Mouse (Mus musculus) gastrocnemius, adult 8-10 months (tissue): ENCODE results near the gene Galnt6. TPM values are rescaled to one million over a fixed set of nuclear protein-coding genes. Genes with fewer than 3 reads are reported as not detected.

Experiments
- DNase-seq, 2 experiments: peaks; one replicate each; pipeline ENCODE4 v3.0.0; 2022; ENCODE audit warnings: low spot score in 2 of 2
- total RNA-seq, 4 experiments: library from RNA; stranded (reverse); gene quantifications; 2 replicates each; pipeline ENCODE4 v1.2.4; 2022

The Galnt6 gene
- total RNA-seq, 4 experiments from 2014 or later, result 0.07 TPM; not detected in 3

DNA sequence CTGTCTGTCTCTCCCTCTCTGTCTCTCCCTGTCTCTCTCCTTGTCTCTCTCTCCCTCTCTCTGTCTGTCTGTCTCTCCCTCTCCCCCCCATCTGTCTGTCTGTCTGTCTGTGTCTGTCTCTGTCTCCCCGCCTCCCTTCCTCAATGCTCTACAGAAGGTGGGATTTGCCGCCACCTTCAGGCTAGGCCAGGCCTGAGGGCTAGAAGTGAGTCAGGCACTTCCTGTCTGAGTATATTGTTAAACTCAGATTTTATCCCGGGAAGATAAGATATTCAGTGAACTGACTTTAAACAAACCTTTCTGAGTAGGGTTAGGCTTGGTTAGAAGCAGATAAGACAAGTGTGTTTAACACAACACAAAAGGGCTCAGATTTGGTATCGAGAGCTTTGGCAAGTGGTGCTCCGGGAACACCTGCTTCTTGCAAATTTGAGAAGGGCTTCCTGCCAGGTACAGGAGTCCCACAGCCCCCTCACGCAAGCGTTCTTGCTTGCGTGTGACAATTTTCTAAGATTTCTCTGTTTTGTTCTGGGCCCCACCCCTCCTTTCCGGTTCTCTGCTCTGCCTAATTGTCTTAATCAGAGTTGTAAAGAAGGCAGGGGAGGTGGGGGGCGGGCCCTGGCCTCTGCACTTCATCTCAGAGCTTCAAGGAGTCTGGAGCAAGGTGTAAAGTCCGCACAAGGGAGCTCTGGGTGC lies 25.8 kb upstream of the Galnt6 start:
- no peak for DNase-seq

DNA sequence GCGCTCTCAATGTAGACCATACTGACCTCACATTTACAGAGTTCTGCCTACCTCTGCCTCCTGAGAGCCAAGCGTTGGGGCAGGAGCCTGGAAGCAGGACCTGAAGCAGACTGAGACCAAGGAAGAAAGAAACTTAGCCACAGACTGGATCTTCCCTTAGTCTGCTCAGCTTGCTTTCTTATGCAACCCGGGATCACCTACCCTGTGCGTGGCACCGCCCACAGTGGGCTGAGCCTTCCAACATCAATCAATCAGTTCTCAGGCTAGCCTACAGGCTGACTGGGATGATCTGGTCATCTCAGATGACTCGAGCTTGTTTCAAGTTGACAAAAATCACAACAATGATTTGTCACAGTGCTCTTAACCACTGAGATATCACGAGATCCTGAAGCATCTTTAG lies 24.9 kb upstream of the Galnt6 start:
- no peak for DNase-seq

DNA sequence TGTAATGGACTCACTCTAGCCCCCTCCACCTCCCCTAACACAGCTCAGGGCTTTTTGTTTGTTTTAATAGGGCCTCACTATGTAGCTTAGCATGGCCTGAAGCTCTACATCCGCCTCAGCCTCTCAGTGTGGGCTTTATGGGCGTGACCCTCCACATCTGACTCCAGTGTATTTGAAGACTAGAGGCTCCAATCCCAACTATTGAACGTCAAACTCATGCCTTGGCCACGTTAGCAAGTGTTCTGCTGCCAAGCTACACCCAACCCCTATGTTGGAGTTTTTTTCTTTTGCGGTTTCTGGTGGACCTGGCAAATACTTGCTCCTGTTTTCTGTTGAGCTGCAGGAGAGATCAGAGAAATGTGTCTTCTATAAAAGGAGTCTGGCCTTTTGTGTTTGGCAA lies 23.9 kb upstream of the Galnt6 start:
- no peak for DNase-seq

DNA sequence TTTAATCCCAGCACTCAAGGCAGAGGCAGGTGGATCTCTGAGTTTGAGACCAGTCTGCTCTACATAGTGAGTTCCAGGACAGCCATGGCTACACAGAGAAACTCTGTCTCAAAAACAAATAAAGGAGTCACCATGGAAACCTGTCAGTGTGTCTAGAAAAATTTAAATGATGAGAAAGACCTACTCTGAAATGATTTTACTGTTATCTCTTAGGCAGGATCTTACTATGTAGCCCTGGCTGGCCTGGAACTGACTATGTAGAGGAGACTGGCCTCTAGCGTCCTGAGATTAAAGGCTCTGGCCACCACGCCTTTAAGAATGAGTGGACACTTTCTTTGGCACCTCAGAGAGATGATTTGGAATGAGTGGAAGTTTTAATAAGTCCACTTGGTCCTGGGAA lies 23.3 kb upstream of the Galnt6 start:
- DNase-seq, result no peak

DNA sequence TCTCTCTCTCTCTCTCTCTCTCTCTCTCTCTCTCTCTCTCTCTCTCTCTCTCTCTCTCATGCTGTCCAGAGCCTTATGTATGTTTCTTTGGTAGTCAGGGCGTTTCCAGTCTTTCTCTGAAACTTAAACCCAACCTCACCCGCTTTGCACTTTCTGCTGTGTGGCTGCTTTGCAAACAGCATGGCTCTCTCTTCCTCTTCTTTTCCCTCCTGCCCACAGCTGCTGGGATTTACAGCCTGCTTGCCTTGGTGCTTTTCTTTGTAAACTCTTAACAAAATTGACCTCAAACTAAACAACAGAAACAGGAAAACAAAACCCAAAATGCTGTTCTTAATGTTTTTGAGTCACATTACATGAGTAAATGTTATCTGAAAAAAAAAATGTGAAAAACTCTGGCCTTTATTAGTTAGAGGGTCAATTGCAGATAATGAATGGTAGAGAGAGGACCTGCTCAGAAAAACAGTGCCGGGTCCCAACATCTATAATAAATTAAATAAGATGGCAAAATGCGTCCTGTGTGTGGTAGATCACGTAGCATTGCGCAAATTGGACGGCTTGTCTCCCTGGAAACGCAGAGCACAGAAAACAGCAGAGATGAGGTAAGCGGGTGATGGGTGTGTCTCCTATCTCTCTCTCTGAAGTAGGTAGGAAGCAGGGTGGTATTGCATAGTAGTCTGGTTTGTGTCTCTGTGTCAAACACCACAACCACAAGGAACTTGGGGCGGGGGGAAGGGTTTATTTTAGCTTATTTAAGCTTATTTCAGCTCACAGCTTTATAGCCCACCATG lies 20.8 kb upstream of the Galnt6 start:
- no peak for DNase-seq

DNA sequence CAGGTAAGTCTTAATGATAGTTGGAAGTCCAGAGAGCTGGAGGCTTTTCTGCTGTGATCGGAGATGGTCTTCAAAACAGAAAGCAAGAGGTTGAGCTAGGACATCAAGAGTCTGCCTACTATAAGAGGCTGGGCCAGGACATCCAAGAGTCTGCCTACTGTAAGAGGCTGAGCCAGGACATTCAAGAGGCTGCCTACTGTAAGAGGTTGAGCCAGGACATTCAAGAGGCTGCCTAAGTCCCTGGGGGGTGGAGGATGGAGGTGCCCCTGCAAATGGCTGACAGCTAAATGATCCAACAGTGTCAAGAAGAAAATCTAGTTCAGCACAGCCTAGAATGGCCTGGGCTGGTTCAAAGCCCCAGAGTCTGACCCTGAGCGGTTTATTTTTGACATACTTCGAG lies 19.4 kb upstream of the Galnt6 start:
- no peak for DNase-seq

DNA sequence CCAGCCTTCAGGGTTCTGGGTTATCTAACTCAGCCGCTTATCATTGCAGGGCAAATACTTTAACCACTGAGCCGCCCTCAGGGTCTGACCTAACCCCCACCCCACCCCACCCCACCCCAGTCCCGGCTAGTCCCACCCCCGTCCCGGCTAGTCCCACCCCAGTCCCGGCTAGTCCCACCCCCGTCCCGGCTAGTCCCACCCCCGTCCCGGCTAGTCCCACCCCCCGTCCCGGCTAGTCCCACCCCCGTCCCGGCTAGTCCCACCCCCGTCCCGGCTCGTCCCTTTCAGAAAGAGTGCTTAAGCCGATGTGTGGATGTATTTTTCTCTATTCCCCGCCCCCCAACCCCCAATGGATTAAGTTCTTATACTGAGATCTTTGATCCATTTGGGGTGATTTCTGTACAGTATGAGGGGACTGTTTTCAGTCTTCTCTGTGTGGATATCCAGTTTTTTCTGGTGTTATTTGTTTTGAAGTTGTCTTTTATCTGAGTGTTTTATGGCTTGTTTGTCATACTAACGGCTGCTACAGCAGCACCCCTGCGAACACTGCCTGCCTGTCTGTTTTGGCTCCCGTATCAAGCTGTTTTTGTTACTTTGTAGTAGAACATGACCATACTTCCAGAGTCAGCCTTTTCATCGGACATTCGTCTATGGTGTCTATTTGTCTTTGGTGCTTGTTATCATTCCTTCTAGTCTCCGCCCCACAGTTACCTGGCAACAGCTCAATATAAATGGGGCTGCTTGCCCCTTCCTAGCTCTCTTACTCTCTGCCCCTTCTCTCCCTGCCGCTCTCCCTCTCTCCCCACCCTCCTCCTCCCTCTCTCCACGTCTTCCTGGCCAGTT lies 18.2 kb upstream of the Galnt6 start:
- DNase-seq, result no peak

DNA sequence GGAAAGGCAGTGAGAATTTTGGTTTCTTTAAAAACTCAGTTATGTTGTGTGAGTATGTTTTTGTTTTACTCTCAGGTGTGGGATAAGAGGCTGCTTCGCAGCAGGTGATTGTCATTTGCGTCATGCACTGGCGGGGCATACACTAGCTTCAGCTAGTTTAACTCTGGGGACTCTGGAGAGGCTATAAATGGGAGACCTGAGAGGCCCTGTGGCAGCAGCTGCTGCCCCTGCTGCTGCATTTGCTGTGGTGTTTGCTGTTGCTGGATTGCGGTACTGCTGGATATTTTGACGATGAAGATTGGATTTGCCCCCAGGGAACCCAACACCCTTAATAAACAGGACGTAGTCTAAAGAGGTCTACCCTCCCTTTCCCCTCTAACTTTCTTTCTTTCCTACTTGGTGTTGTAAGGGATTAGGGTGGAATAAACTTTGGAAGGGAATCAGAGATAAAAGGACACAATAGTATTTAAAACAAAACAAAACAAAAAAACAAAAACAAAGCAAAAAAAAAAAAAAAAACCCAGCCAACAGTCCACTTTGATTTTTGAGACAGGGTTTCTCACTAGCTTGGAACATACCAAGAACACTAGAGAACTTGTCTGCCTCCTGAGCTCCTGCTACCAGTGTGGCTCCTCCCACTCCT lies 17.4 kb upstream of the Galnt6 start:
- DNase-seq, result no peak

DNA sequence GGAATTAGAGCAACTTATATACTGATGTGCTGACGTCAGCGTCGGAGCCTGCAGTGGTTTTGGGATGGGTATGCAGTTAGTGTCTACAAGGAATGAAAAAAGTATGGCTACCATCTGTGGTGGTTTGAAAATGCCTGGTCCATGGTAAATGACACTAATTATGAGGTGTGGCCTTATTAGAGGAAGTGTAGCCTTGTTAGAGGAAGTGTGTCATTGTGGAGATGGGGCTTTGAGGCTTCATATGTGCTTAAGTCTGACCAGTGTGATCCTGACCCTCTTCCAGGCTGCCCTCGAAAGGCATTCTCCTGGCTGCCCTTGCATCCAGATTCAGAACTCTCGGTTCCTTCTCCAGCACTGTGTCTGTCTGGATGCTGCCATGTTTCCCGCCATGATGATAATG lies 14.1 kb upstream of the Galnt6 start:
- DNase-seq, result no peak

DNA sequence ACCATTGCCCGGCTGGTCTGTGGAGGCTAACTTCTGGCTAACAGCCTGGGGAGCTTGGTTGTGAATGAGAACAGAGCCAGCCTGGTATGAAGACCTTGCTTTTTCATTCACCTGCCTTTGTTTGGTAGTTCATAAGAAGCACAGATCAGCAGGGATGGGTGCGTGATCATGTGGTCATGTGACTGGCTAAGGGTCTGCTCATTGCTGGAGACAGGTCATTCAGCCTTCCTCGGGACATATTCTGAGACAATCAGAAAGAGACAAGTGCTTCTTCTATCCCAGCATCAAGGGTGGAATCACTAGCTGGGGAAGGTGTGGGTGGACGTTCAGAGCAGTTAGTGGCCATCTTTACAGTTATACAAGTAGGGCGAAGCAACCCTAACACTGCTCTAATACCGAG lies 10.3 kb upstream of the Galnt6 start:
- no peak for DNase-seq

DNA sequence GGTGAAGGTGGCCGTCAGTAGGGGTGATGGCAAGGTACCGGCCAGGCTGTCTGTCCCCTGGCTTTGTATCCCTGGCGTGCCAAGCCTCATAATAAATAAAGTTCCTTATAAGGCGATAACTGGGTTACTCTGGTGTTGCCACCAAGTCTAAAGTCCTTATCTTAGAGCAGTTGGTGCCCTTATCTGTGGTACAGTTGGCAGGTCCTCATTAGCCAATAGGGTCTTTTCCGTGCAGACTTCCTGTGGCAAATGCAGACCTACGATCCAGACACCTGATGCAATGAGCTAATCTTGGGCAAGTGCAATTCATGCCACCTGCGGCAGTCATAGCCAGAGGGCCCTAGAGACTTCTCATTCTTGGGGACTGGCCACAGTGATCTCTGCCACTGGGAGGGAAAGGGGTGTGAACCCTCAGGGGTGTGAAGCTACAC lies 9.2 kb upstream of the Galnt6 start:
- no peak for DNase-seq

DNA sequence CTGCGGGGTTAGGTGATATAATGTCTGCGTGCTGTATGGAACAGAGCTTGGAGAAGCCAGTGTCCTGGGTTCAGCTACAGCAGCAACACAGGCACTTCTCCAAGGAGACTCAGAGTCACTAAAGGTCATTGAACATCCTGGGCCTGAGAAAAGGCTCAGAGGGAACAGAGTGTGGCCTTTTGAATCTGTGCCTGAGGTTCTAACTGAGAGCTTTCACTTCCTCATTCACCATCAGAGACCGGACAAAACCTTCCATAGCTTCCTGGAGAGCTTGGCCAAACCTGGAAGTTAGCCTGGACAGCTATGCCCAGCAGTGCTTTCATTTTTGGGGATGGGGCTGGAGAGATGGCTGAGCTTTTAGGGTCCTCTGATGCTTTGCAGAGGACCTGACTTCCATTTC lies 8.5 kb upstream of the Galnt6 start:
- DNase-seq, result no peak

DNA sequence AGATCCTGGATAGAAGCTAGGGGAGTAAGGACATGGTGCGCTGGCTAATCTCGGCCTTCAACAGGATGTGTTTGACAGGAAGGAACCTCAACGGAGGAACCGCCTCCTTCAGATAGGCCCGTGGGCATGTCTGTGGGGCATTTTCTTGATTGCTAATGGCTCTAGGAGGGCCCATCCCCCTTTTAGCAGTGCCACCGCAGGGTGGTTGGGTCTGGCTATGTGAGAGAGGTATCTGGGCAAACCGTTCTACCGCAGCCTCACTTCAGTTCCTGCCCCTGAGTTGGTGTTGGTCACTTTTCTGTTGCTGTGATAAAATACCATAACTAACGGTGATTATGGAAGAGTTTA lies 6.8 kb upstream of the Galnt6 start:
- DNase-seq, result no peak

DNA sequence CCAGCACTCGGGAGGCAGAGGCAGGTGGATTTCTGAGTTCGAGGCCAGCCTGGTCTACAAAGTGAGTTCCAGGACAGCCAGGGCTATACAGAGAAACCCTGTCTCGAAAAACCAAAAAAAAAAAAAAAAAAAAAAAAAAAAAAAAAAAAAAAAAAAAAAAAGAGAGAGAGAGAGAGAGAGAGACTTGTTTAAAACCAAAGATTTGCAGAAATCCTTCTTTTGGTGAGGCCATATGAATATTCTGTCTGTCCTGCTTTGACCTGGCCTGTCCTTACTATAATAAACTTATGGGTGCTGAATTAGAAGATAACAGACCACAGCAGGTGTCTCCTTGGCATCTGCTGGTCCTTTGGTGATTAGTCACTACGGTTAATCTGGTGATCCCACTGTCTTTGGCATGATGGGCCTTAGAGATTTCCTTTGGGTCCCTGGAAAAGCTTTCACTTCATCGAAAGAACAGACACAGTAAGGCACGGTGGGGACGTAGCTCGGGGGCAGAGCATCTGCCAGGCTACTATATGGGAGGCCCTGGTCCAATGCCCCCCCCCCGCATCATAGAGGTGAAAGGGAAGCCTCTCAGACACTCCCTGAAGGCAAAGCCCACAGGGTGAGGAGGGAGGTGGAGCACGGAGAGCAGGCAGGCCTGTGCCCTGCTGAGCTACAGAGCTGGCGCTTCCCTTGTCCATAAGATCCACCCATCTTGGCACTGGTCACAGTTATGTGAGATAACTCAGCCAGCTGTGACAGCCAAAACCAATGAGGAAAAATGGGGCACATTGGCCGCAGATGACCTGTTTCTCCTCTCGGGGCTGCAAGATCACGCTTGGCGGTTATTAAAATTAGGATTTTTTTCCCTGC lies 6.1 kb upstream of the Galnt6 start:
- no peak for DNase-seq

DNA sequence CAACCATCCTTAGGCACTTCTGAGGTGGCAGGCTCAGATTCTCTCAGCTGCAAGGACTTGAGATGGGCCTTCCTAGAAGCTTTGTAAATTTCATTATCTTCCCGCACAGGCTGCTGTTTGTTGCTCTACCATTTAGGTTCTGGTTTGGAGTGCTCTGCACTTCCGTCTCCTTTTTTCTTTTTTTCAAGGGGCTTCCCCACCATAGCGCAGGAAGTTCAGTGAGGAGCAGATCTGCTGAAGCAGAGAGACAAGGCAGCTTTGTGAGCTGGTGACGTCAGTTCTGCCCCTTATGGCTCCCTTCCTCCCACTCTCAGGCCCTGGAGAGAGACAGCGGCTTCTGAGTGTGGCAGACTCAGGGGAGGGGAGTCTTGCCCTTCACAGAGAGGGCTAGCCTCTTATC lies 3.4 kb upstream of the Galnt6 start:
- DNase-seq, result no peak

DNA sequence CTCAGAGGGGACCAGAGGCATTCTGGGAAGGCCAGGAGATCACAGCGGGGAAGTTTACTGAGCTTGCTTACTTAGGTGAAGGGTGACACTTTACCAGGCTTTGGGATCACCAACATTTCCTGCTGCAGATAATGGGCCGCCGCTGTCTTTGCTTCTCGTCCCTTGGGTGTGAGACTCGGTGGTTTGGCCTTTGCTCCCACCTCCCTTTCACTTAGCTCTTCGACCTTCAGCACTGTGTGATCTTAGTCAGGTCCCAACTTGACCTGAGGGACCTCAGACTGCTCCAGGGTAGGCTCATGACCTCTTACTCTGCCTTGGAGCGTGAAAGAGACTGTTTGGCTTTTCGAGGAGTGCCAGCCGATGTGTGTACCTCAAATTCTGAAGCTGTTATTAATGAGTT lies 1.9 kb upstream of the Galnt6 start:
- DNase-seq, result no peak

DNA sequence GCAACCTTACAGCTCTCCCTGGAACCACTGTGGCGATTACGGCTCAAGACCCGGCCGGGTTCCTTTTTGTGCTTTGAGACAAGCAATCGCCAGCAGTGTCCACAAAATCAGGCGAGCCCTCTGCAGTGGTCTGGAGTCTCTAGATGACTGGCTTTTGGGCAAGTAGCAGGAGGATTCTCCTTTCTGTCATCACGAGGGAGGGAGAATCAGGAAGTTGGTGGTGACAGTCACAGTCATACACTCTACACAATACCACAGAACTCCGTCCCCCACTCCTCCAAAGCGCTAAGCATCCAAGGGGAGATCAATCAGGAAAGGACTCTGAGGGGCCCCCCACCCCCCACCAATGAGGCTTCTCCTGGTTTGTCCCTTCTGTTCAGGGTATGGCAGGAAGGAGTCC lies 590 bp downstream of the Galnt6 start:
- DNase-seq, result no peak

DNA sequence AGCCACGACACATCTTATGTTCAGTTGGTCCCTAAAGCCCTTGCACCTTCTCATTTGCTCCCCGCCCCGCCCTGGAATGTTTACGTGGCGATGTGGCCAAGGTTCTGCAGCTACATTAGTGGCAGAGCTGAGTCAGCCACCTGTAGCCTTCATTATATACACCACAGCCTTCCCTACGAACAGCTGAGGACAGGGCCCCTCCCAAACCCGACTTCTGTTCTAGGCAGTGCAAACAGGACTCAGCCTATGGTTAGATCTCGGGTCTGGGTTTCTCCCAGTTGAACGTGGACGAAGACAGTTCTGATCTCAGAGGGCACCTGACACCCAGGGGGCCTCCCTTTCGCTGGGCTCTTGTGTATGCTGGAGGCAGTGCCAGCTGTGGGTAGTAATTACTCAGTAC lies 1.3 kb downstream of the Galnt6 start:
- no peak for DNase-seq

DNA sequence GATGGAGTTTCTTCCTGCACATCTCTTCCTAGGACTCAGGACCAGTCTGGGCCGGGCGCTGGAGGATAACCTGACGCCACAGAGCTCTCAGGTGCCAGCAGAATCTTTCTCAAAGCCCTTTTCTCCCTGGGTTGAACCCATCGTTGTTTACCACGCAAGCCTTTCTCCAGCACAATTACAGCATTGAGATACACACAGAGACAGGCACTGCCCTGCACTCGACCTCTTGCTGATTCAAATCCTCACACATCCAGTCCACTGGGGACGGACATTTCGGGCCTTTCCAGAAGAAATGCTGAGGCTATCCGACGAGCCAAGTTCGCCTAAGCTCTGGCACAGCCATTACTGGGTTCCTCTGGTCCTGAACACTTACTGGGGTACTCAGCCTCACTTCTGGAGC lies 2.5 kb downstream of the Galnt6 start:
- DNase-seq, result no peak

DNA sequence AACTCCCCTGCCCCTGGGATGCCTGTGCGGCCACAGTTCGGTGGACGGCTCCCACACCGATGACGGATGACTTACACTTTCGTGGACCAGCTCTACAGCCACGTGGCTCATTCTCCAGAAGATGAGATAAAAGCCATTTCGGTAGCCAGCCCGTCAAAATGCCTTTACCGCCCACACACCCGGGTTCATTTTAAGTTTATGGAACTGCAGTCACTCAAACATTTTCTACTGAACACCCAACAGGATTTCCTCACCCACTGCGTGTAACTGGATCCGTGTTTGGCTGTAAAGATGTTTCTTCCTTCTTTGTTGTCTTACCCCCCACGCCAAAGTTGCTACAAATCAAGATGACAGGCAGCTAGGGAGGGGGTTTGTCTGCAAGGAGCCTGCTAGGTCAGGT lies 5.7 kb downstream of the Galnt6 start:
- DNase-seq, result no peak

DNA sequence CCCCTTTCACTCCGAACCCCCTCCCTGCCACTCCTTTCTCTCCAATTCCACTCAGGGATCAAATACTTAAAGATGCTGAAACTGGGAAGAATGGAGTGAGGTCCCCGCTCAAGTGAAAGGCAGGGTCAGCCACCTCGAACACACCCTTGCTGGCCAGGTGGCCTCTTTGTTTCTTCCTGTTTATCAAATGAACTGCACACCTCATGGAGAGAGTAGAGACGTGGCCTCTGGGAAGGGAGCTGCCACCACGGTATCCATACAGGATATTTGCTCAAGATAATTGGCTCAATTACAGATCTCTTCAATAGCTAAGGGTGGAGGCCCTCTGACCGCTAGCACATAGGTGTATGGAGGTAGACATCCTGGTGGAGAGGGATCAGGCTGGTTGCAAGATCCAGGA lies 6.6 kb downstream of the Galnt6 start:
- no peak for DNase-seq
